Mouse (Mus musculus) hindbrain, embryonic 15.5 days (tissue): ENCODE measurements around the gene Phf7. TPM values are rescaled to one million over a fixed set of nuclear protein-coding genes. Genes with fewer than 3 reads are reported as not detected.

Experiments used
- ATAC-seq: fragments of 200-750 bp; cut with Nextera tagmentation; 2 replicates; pipeline ENCODE4 v1.8.0; 2017; ENCODE audit warnings: low read depth, moderate number of reproducible peaks, moderate TSS enrichment; ENCODE audit not compliant: low FRiP score
- H3K27ac ChIP-seq: fragments of 300-500 bp; sonication (generic); replicated peaks from 2 replicates; pipeline ENCODE4 v1.5.1; 2015; ENCODE audit warnings: mild to moderate bottlenecking, inconsistent platforms
- H3K27me3 ChIP-seq: fragments of 300-500 bp; sonication (generic); 2 replicates; pipeline ENCODE4 v1.6.1; 2015; ENCODE audit warnings: control low read depth, inconsistent platforms
- H3K36me3 ChIP-seq: fragments of 300-500 bp; sonication (generic); 2 replicates; pipeline ENCODE4 v1.6.1; 2015; ENCODE audit warnings: control low read depth, inconsistent platforms
- H3K4me1 ChIP-seq: fragments of 300-500 bp; sonication (generic); replicated peaks from 2 replicates; pipeline ENCODE4 v1.6.1; 2015; ENCODE audit warnings: control low read depth, inconsistent platforms
- H3K4me2 ChIP-seq: fragments of 300-500 bp; sonication (generic); 2 replicates; pipeline ENCODE4 v1.6.1; 2015; ENCODE audit warnings: moderate library complexity, mild to moderate bottlenecking, inconsistent platforms
- H3K4me3 ChIP-seq: fragments of 300-500 bp; sonication (generic); 2 replicates; pipeline ENCODE4 v1.5.1; 2015; ENCODE audit warnings: mild to moderate bottlenecking, inconsistent platforms
- H3K9ac ChIP-seq: fragments of 300-500 bp; sonication (generic); 2 replicates; pipeline ENCODE4 v1.6.1; 2015; ENCODE audit warnings: inconsistent platforms
- H3K9me3 ChIP-seq: fragments of 300-500 bp; sonication (generic); 2 replicates; pipeline ENCODE4 v1.6.1; 2016; ENCODE audit warnings: control low read depth, inconsistent platforms
- WGBS: fragments of 180-500 bp; shearing (Covaris S2); methylation state at CpG from one replicate; pipeline ENCODE4 v1.1.7; 2015; 5-methylcytosine and 5-hydroxymethylcytosine counted together
- polyA plus RNA-seq: library from polyadenylated mRNA; unstranded; fragments of >200 nt; fragmentation: Nextera tagmentation; extraction: Ambion mirVana; gene quantifications from 2 replicates; pipeline ENCODE4 v1.2.1, GENCODE M21; 2015

Gene Phf7
- polyA plus RNA-seq, 1 experiment from 2014 or later, result 8.9 TPM

DNA sequence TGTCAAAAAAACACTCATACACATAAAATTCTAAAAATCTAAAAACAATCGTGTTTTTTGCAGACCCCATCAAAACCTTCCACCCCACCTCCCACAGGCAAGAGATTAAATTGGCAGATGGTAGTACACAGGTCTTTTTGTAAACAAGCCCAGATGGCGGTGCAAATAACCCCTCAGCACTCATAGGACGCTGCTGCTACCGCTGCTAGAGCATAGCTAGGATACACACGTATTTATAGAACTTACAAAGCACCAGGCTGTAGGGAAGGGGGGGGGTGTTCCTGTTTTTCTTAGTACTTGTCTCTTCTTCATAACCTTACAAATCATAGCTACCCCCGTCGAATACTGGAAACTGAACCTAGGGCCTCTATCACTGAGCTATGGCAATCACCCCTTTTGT is 57.3 kb downstream of the Phf7 start:
- Histone ChIP-seq H3K36me3 (peaks cover 51% of the 10 kb centered on the region), H3K27ac (no peak overlapping the region), H3K9me3 (no peaks in the 10 kb centered on the region), H3K9ac (no peak overlapping the region), H3K4me1 (peaks cover 7% of the 10 kb centered on the region), H3K4me2 (no peak overlapping the region), H3K27me3 (no peaks in the 10 kb centered on the region), H3K4me3 (no peak overlapping the region)
- ATAC-seq, result no peak
- 80% methylated on average over 7 of the region's 7 CpGs for WGBS

DNA sequence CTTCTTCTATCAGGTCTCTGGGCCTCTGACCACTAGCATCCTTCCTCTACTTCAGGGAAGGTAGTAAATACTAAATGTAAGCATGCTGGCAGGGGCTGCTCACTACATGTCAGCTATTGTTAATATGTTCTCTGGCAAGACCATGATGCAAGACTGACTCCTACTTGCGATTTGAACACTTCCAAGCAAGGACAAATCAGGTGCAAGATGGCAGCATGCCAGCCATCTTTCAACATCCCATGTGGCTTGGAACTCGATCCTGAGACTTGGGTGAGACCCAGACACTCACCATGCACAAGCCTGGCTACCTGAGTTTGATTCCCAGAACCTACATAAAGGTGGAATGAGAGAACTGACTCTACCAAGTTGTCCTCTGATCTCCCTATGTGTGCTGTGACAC is 59.2 kb downstream of the Phf7 start:
- no peaks in the 10 kb centered on the region for H3K27me3 ChIP-seq
- no peak overlapping the region for H3K4me2 ChIP-seq
- 56% methylated on average over 2 of the region's 2 CpGs for WGBS
- ATAC-seq, result no peak
- H3K9ac ChIP-seq, result no peak overlapping the region
- no peak overlapping the region for H3K4me3 ChIP-seq
- peaks cover 7% of the 10 kb centered on the region for H3K4me1 ChIP-seq
- H3K9me3 ChIP-seq, result no peaks in the 10 kb centered on the region
- no peak overlapping the region for H3K27ac ChIP-seq
- H3K36me3 ChIP-seq, result peaks cover 66% of the 10 kb centered on the region

DNA sequence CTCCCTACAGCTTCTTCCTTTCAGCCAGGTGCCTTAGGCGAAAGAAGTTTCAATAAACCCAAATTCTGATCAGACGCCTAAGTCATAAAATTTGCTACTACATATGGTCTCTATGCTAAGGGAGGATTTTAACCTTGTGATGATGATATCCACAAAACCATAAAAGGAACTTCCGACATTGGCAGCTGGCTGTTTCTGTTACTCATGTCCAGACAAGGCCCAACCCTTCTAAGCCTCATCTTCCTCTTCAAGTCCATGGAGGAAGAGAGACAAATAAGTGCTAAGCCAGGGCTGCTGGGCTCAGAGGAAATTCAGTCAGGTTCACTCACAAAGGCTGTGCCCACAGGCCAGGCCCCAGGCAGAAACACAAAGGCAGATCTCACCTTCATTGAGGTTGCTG is 61.8 kb downstream of the Phf7 start:
- no peak overlapping the region for H3K4me2 ChIP-seq
- no peaks in the 10 kb centered on the region for H3K27me3 ChIP-seq
- H3K27ac ChIP-seq, result no peak overlapping the region
- H3K9me3 ChIP-seq, result no peaks in the 10 kb centered on the region
- 91% methylated on average over 3 of the region's 3 CpGs for WGBS
- no peak overlapping the region for H3K9ac ChIP-seq
- no peaks in the 10 kb centered on the region for H3K4me1 ChIP-seq
- no peak overlapping the region for H3K4me3 ChIP-seq
- ATAC-seq, result no peak
- H3K36me3 ChIP-seq, result peaks cover 85% of the 10 kb centered on the region

DNA sequence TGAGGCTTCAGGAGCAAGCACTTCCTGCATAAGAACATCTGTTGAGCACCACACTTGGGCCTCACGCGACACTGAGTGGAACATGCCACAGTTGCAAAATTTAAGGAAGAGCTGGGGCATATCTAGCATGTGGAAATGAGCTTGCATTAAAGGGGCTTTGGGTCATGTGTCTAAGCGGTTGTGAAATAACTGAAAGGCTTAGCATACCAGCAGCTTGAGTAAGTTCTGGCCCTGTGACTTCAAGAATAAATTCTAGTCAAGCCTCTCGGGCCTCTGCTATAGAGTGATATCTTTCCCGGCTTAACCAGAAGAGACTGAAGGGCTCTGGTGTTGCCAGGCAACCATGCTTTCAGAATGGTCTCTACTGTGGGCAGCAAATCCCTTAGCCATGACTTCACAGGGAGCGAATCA is 62.3 kb downstream of the Phf7 start:
- Histone ChIP-seq H3K27me3 (no peaks in the 10 kb centered on the region), H3K4me3 (no peak overlapping the region), H3K9me3 (no peaks in the 10 kb centered on the region), H3K4me2 (no peak overlapping the region), H3K4me1 (no peaks in the 10 kb centered on the region), H3K36me3 (peaks cover 87% of the 10 kb centered on the region), H3K27ac (no peak overlapping the region), H3K9ac (no peak overlapping the region)
- 55% methylated on average over 6 of the region's 6 CpGs for WGBS
- 0 out of 2 replicates have a peak, but pooled peaks have one; percentile 29 for ATAC-seq

Other genes starting within 250 kb of the Phf7 start
- gene Glt8d1, start 249.9 kb downstream of the Phf7 start, polyA plus RNA-seq, result 60.4 and 61.2 TPM in 2 replicates
- 323 and 340 TPM in 2 replicates for gene Spcs1, start 249.6 kb downstream of the Phf7 start, polyA plus RNA-seq
- 117 and 124 TPM in 2 replicates for gene Pbrm1, start 232.2 kb downstream of the Phf7 start, polyA plus RNA-seq
- 49.0 and 51.8 TPM in 2 replicates for gene Gnl3, start 232.2 kb downstream of the Phf7 start, polyA plus RNA-seq
- 59.3 and 61.1 TPM in 2 replicates for gene Smim4, start 122.4 kb downstream of the Phf7 start, polyA plus RNA-seq
- 269 and 270 TPM in 2 replicates for gene Nt5dc2, start 120.3 kb downstream of the Phf7 start, polyA plus RNA-seq
- gene Stab1, start 82.7 kb downstream of the Phf7 start, polyA plus RNA-seq, result 20.9 and 22.4 TPM in 2 replicates
- 3.5 and 4.0 TPM in 2 replicates for gene Tnnc1, start 43.0 kb downstream of the Phf7 start, polyA plus RNA-seq
- gene Nisch, start 34.4 kb downstream of the Phf7 start, polyA plus RNA-seq, result 365 and 382 TPM in 2 replicates
- gene Sema3g, start 33.5 kb downstream of the Phf7 start, polyA plus RNA-seq, result 0.60 and 0.80 TPM in 2 replicates
- gene Bap1, start 133 bp upstream of the Phf7 start, polyA plus RNA-seq, result 101 and 113 TPM in 2 replicates
- gene Dnah1, start 72.6 kb upstream of the Phf7 start, polyA plus RNA-seq, result 4.4 and 4.6 TPM in 2 replicates
- gene Capn7, start 85.3 kb upstream of the Phf7 start, polyA plus RNA-seq, result 80.2 and 83.1 TPM in 2 replicates
- 131 and 144 TPM in 2 replicates for gene Sh3bp5, start 184.8 kb upstream of the Phf7 start, polyA plus RNA-seq
- 8.1 and 9.8 TPM in 2 replicates for gene Eaf1, start 243.1 kb upstream of the Phf7 start, polyA plus RNA-seq
- gene Mettl6, start 243.7 kb upstream of the Phf7 start, polyA plus RNA-seq, result 37.9 and 43.9 TPM in 2 replicates